Mouse (Mus musculus) liver, embryonic 14.5 days (tissue): Measurements from ENCODE around the gene Zfp248. TPM values are rescaled to one million over a fixed set of nuclear protein-coding genes. Genes with fewer than 3 reads are reported as not detected.

ENCODE experiments used
- ATAC-seq: fragments of 200-750 bp; cut with Nextera tagmentation; 2 replicates; pipeline ENCODE4 v1.8.0; 2017; ENCODE audit warnings: moderate number of reproducible peaks, mild to moderate bottlenecking, moderate library complexity; ENCODE audit not compliant: insufficient read depth
- DNase-seq, 3 experiments: peaks; one replicate each; pipeline ENCODE4 v3.0.0-alpha.2; 2012 to 2013; ENCODE audit warnings: low read depth in 3 of 3, low spot score in 3 of 3
- H3K27ac ChIP-seq: fragments of 300-500 bp; sonication (generic); 2 replicates; pipeline ENCODE4 v1.5.1; 2014; ENCODE audit warnings: moderate library complexity, mild to moderate bottlenecking, control low read depth, inconsistent platforms
- H3K27me3 ChIP-seq: fragments of 300-500 bp; sonication (generic); 2 replicates; pipeline ENCODE4 v1.6.1; 2014; ENCODE audit warnings: mild to moderate bottlenecking, low read length, moderate library complexity; ENCODE audit not compliant: control insufficient read depth, insufficient read depth
- H3K36me3 ChIP-seq: fragments of 300-500 bp; sonication (generic); replicated peaks from 2 replicates; pipeline ENCODE4 v1.6.1; 2014; ENCODE audit warnings: low read depth; ENCODE audit not compliant: control insufficient read depth, insufficient read depth
- H3K4me1 ChIP-seq, 2 experiments: fragments of 200-500 bp in 1 of 2; fragments of 300-500 bp in 1 of 2; sonication (generic) in 1 of 2; replicated peaks; 2 replicates each; pipeline ENCODE4 v1.6.1; 2012 to 2014; ENCODE audit warnings: antibody characterized with exemption in 1 of 2, inconsistent platforms in 1 of 2, low read length in 1 of 2; ENCODE audit not compliant: control insufficient read depth in 2 of 2, insufficient read depth in 2 of 2
- H3K4me2 ChIP-seq: fragments of 300-500 bp; sonication (generic); 2 replicates; pipeline ENCODE4 v1.6.1; 2014; ENCODE audit warnings: low read depth, mild to moderate bottlenecking, control low read depth, moderate library complexity
- H3K4me3 ChIP-seq, 2 experiments: fragments of 200-500 bp in 1 of 2; fragments of 300-500 bp in 1 of 2; sonication (generic) in 1 of 2; 2 replicates each; pipeline ENCODE4 v1.5.1; 2012 to 2014; ENCODE audit warnings: low read depth in 2 of 2, low read length in 2 of 2, mild to moderate bottlenecking in 2 of 2, control low read depth in 1 of 2, inconsistent platforms in 1 of 2, moderate library complexity in 1 of 2; ENCODE audit not compliant: insufficient read depth in 1 of 2
- H3K9ac ChIP-seq: fragments of 300-500 bp; sonication (generic); replicated peaks from 2 replicates; pipeline ENCODE4 v1.6.1; 2014; ENCODE audit warnings: mild to moderate bottlenecking, control low read depth, moderate library complexity
- H3K9me3 ChIP-seq: fragments of 300-500 bp; sonication (generic); 2 replicates; pipeline ENCODE4 v1.6.1; 2016; ENCODE audit warnings: low read length, mixed read lengths; ENCODE audit not compliant: control insufficient read depth
- CTCF ChIP-seq: IDR thresholded peaks from 2 replicates; pipeline ENCODE4 v1.5.1; 2016; ENCODE audit warnings: antibody characterized with exemption, low read depth, control low read depth
- EP300 ChIP-seq: IDR thresholded peaks from 2 replicates; pipeline ENCODE4 v1.6.1; 2016; ENCODE audit warnings: antibody characterized with exemption, low read depth
- WGBS: fragments of 180-500 bp; shearing (Covaris S2); extraction: QIAGEN DNeasy Blood & Tissue Kit; methylation state at CpG from one replicate; pipeline ENCODE4 v1.1.7; 2014; ENCODE audit not compliant: insufficient replicate concordance; 5-methylcytosine and 5-hydroxymethylcytosine counted together
- polyA plus RNA-seq, 2 experiments: library from polyadenylated mRNA; depleted of rRNA in 1 of 2; stranded (reverse) in 1 of 2; unstranded in 1 of 2; fragments of >200 nt; fragmentation: Nextera tagmentation in 1 of 2; extraction: Ambion mirVana in 1 of 2; gene quantifications; 2 replicates each; pipeline versions ENCODE4 v1.2.1 to v1.2.3; 2012 to 2014

The Zfp248 gene
- polyA plus RNA-seq, 2 experiments: 0.53 to 0.54 TPM

DNA sequence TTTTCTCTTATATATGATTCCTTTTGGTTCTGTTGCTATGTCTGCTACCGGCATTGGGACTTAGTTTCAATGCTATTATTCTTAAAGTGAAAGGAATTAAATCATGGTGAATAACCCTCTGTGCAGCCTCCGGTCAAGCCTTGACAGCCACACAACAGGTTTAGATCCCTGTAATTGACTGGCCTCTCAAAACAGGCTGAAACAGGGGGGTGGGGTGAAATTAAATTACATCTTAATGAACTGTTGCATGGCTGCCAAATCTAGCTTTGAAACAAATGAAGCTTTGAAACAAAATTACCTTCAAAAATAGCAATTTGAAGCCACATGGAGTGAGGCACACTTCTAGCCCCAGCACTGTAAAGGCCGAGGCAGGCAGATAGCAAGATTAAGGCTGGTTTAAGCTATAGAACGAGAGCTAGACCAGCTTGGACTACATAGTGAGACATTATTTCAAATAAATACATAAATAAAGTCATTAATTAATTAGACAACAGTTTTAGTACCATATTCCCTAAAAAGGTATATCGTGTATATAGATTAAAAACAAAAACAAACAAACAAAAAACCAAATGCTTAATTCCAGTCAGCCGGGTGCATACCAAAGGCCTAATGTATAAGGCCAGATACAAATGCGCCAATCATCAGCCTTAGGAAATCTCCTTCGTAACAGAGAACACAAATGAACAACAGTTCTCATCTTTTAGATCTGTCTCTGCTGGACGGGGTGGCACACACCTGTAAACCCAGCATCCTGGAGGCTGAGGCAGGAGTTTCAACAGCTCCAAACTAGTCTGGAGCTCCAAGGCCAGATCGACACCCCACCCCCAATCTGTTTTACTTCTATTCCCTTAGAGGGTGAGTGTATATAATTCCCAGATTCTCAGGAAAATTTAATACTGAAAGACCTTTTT lies 22.8 kb upstream of the Zfp248 start:
- Histone ChIP-seq H3K4me2 (peak overlapping the region; percentile 65), H3K27ac (no peak overlapping the region), H3K9ac (peak overlapping the region; percentile 43; the same call in 1 of the 2 replicates), H3K36me3 (no peaks in the 10 kb centered on the region), H3K27me3 (peaks cover 16% of the 10 kb centered on the region), H3K9me3 (no peaks in the 10 kb centered on the region), H3K4me1 (peaks cover 0 to 2% of the 10 kb centered on the region in 2 experiments; a peak in 1 of 4 replicates), H3K4me3 (peak overlapping the region; percentile 50 to 59)
- no peak for DNase-seq
- TF ChIP-seq CTCF (no peak), EP300 (no peak)
- no peak for ATAC-seq
- WGBS: 54% methylated on average over 10 of the region's 10 CpGs

DNA sequence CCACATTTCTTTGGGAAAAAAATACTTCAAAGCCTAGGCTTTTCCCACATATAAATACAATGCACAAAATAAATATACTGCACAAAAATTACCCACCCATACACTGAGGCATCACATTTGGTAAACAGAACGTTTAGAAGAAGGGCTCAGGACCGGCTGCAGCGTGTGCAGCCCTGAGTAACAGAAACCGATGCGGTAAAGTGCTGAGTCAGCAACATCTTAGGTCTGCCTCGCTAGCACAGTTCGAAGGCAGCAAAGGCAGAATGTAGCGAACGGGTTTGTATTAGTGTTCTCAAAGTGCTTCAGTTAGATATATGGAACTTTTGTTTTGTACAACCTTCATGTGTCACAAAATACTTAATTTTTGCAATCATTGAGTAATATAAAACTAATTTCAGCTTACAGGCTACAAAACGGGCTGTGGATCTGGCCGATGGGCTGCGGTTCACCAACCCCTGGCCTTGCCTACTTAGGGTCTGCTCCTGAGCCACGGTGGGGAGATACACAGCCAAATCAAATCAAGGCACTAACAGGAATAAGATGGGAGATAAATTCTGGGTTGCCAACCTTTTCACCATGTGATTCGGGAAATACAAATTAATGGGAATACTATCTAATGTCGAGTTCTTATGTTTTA lies 6.9 kb upstream of the Zfp248 start:
- H3K27ac ChIP-seq: no peak overlapping the region
- H3K4me2 ChIP-seq: no peak overlapping the region
- no peaks in the 10 kb centered on the region for H3K9me3 ChIP-seq
- H3K27me3 ChIP-seq: no peaks in the 10 kb centered on the region
- no peaks in the 10 kb centered on the region for H3K4me1 ChIP-seq
- 74% methylated on average over 15 of the region's 15 CpGs for WGBS
- H3K36me3 ChIP-seq: no peaks in the 10 kb centered on the region
- TF ChIP-seq CTCF (no peak), EP300 (no peak)
- no peak overlapping the region for H3K4me3 ChIP-seq
- no peak overlapping the region for H3K9ac ChIP-seq
- ATAC-seq (no peak), DNase-seq (no peak)

DNA sequence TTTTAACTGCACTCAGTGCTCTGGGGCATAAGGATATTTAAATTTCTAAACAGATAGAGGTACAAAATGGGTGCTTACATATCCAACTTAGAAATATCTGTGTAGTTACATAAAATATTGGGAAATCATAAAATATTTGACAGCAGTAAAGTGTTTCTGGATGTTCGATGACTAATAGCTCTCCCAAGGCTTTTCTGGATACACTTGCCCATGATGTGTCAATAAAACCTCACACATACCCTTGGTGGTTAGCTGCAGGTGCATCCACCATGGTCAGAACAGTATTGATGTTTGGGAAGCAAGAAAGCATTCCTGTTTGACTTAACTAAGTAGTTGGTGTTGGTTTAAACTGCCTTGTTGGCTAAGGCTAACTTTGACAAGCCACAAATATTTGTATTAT lies 2.4 kb upstream of the Zfp248 start:
- ATAC-seq (no peak), DNase-seq (no peak)
- Histone ChIP-seq H3K36me3 (no peaks in the 10 kb centered on the region), H3K4me1 (peaks cover 0 to 3% of the 10 kb centered on the region in 2 experiments; a peak in 2 of 4 replicates), H3K4me2 (no peak overlapping the region), H3K9ac (no peak overlapping the region), H3K27ac (no peak overlapping the region), H3K27me3 (no peaks in the 10 kb centered on the region), H3K9me3 (no peaks in the 10 kb centered on the region), H3K4me3 (no peak overlapping the region)
- whole genome bisulfite sequencing: 63% methylated on average over 1 of the region's 1 CpGs
- no peak for TF ChIP-seq EP300
- no peak for TF ChIP-seq CTCF

DNA sequence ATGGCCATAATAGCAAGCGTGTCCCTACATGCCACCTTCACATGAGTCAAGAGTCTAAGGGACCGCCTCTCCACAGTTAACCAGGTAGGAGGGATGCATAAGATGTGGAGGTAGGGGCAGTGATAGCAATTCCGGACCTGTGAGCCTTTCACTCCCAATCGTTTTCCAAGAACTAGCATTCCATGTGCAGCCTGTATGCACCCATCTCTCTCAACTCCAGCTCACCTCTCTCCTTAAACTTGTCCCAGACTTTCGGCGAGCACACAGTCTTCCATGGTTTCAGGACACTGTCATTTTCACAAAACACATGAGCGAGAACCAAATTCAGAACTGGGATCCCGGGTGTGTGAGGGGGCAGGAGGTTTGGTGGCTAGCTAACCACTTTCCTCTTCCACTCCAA lies 876 bp downstream of the Zfp248 start:
- H3K27ac ChIP-seq: no peak overlapping the region
- 50% methylated on average over 8 of the region's 8 CpGs for WGBS
- H3K9ac ChIP-seq: peak overlapping the region; percentile 38
- H3K4me2 ChIP-seq: peak overlapping the region; percentile 70
- no peaks in the 10 kb centered on the region for H3K9me3 ChIP-seq
- H3K36me3 ChIP-seq: no peaks in the 10 kb centered on the region
- peaks cover 0 to 3% of the 10 kb centered on the region in 2 experiments; a peak in 2 of 4 replicates for H3K4me1 ChIP-seq
- H3K27me3 ChIP-seq: no peaks in the 10 kb centered on the region
- peak overlapping the region; percentile 57 to 67 for H3K4me3 ChIP-seq
- DNase-seq (no peak), ATAC-seq (no peak)
- no peak for TF ChIP-seq EP300
- no peak for TF ChIP-seq CTCF

DNA sequence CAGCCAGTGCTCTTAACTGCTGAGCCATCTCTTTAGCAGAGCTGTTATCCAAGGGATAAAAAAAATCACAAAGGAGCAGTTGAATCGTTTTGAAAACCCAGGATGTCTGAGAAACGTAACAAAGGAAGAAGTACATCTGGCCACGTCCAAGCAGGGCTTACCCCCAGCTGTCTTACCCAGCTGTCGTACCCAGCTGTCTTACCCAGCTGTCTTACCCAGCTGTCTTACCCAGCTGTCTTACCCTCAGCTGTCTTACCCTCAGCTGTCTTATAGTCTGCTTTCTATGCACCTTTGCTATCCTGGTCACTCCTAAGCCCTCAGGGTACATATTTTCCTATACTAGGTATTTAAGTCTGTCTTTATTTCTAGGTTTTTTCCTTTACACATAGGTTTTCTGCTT lies 23.8 kb downstream of the Zfp248 start:
- 60% methylated on average over 4 of the region's 4 CpGs for WGBS
- Histone ChIP-seq H3K36me3 (no peaks in the 10 kb centered on the region), H3K27ac (no peak overlapping the region), H3K4me3 (no peak overlapping the region), H3K9ac (no peak overlapping the region), H3K4me2 (no peak overlapping the region), H3K9me3 (no peaks in the 10 kb centered on the region), H3K4me1 (no peaks in the 10 kb centered on the region), H3K27me3 (no peaks in the 10 kb centered on the region)
- DNase-seq (no peak), ATAC-seq (no peak)
- TF ChIP-seq EP300 (no peak), CTCF (no peak)
